Comparison of ENCODE assay signal across 24 mouse cellular contexts in the genomic region with DNA sequence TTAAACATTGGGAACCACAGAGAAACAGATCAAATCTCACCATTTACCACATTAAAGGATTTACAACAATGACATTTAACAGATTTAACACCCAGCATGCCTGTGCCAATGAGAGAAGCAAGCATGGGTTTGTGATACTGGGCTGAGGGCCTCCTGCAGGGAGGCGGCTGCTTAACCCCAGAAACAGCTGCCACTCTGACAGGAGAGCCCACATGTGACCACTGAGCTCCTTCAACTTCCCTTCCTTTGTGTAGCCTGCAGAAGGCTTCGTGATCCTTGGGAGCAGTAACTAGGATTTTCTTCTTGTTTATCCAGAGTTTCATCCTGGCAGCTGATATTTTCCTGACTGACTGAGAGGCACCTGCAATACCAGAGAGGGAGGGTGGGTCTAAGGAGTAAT. TPM values are rescaled to one million over a fixed set of nuclear protein-coding genes. Genes with fewer than 3 reads are reported as not detected.
"Had no signal": no experiment of that assay in that cellular context is flagged by ENCODE, and none has a peak within 500 bp of the region (broad histone marks: within the 10 kb centered on the region; RNA-seq: fewer than 3 reads in every experiment).

No protein-coding gene starts in this region.

- H3K4me1 ChIP-seq: limb, embryonic 10.5 days; limb, embryonic 13.5 days; liver, embryonic 12.5 days; liver, embryonic 15.5 days; neural tube, embryonic 12.5 days; neural tube, embryonic 15.5 days had no signal

- H3K9ac ChIP-seq: limb, embryonic 13.5 days; liver, embryonic 12.5 days; liver, embryonic 15.5 days; midbrain, embryonic 12.5 days; neural tube, embryonic 12.5 days; neural tube, embryonic 15.5 days had no signal

- H3K9me3 ChIP-seq: limb, embryonic 10.5 days; liver, embryonic 12.5 days; liver, embryonic 15.5 days; midbrain, embryonic 12.5 days; neural tube, embryonic 12.5 days had no signal

- H3K27me3 ChIP-seq: limb, embryonic 13.5 days; liver, embryonic 12.5 days; liver, embryonic 15.5 days; midbrain, embryonic 12.5 days; neural tube, embryonic 12.5 days; neural tube, embryonic 15.5 days had no signal

- H3K4me3 ChIP-seq: limb, embryonic 10.5 days; limb, embryonic 13.5 days; liver, embryonic 12.5 days; liver, embryonic 15.5 days; midbrain, embryonic 12.5 days; neural tube, embryonic 12.5 days; neural tube, embryonic 15.5 days had no signal

- H3K4me2 ChIP-seq: limb, embryonic 13.5 days; liver, embryonic 12.5 days; liver, embryonic 15.5 days; midbrain, embryonic 12.5 days; neural tube, embryonic 12.5 days; neural tube, embryonic 15.5 days had no signal

- DNase-seq: kidney, adult 2 months; kidney, postnatal 36 days; layer of hippocampus, postnatal 36 days; liver; lung, adult 2 months; lung, postnatal 14 days; lung, postnatal 4 days; thymus, adult 2 months; thymus, postnatal 14 days; thymus, postnatal 4 days had no signal

- H3K36me3 ChIP-seq: limb, embryonic 10.5 days; limb, embryonic 13.5 days; liver, embryonic 12.5 days; liver, embryonic 15.5 days; midbrain, embryonic 12.5 days; neural tube, embryonic 12.5 days; neural tube, embryonic 15.5 days had no signal

- H3K27ac ChIP-seq: kidney, postnatal 0 days; limb, embryonic 10.5 days; limb, embryonic 13.5 days; liver, embryonic 12.5 days; liver, embryonic 15.5 days; midbrain, embryonic 12.5 days; neural tube, embryonic 12.5 days; neural tube, embryonic 15.5 days had no signal

- ATAC-seq: intestine, postnatal 0 days; liver, embryonic 12.5 days had no signal

RNA-seq across cellular contexts. Expression of a gene that starts 10.5 kb away (rescaled TPM):
- polyA plus RNA-seq: intestine, postnatal 0 days; kidney, adult 2 months; kidney, embryonic 14.5 days; kidney, postnatal 0 days; limb, embryonic 10.5 days; limb, embryonic 13.5 days; liver, embryonic 12.5 days; liver, embryonic 15.5 days; lung, adult 2 months; lung, embryonic 16.5 days; midbrain, embryonic 12.5 days; neural tube, embryonic 12.5 days; neural tube, embryonic 15.5 days; small intestine, adult 2 months; spleen, adult 2 months; stomach, embryonic 16.5 days; thymus, adult 2 months had no signal
